Mouse (Mus musculus): ENCODE results near the gene Gtf3a.

DNA sequence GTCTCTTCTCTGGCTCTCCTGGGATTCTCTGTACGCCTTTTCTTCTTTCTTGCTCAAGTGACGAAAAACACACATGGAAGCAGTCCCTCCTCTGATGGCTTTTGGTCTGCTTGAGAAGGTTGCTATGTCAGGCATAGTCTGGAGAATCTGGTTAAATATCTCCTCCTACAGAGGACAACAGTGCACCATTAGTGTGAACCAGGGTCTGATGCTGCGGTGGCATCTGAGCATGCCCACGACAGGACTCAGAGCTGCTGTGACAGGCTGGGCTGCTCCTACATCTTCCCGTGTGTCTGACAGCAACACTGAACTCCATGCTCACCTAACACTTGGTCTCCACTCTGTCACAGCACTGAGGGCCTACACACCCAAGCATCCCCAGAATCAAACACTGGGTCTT lies 7.2 kb downstream of the Gtf3a start:
- TF ChIP-seq CTCF (IDR thresholded peaks at IDR 0.05; ENCODE audit: low read depth, low read length), result no peak
- TF ChIP-seq EP300 (IDR thresholded peaks at IDR 0.05; ENCODE audit: insufficient read depth, low read depth, low read length), result no peak
